Mouse (Mus musculus) hindbrain, embryonic 13.5 days (tissue): ENCODE data around the gene Poglut1. TPM values are rescaled to one million over a fixed set of nuclear protein-coding genes. Genes with fewer than 3 reads are reported as not detected.

Experiments
- ATAC-seq: fragments of 200-750 bp; cut with Nextera tagmentation; 2 replicates; pipeline ENCODE4 v1.8.0; 2017; ENCODE audit warnings: moderate TSS enrichment; ENCODE audit not compliant: low FRiP score
- H3K27ac ChIP-seq: fragments of 300-500 bp; sonication (generic); 2 replicates; pipeline ENCODE4 v1.5.1; 2015; ENCODE audit warnings: inconsistent platforms, mild to moderate bottlenecking, moderate library complexity
- H3K27me3 ChIP-seq: fragments of 300-500 bp; sonication (generic); 2 replicates; pipeline ENCODE4 v1.6.1; 2015; ENCODE audit warnings: mild to moderate bottlenecking, inconsistent platforms
- H3K36me3 ChIP-seq: fragments of 300-500 bp; sonication (generic); 2 replicates; pipeline ENCODE4 v1.6.1; 2015; ENCODE audit warnings: mild to moderate bottlenecking, inconsistent platforms
- H3K4me1 ChIP-seq: fragments of 300-500 bp; sonication (generic); replicated peaks from 2 replicates; pipeline ENCODE4 v1.6.1; 2015; ENCODE audit warnings: inconsistent platforms
- H3K4me2 ChIP-seq: fragments of 300-500 bp; sonication (generic); 2 replicates; pipeline ENCODE4 v1.6.1; 2015; ENCODE audit warnings: inconsistent platforms, mild to moderate bottlenecking, moderate library complexity
- H3K4me3 ChIP-seq: fragments of 300-500 bp; sonication (generic); 2 replicates; pipeline ENCODE4 v1.5.1; 2015; ENCODE audit warnings: mild to moderate bottlenecking, inconsistent platforms
- H3K9ac ChIP-seq: fragments of 300-500 bp; sonication (generic); 2 replicates; pipeline ENCODE4 v1.6.1; 2015; ENCODE audit warnings: mild to moderate bottlenecking, inconsistent platforms
- H3K9me3 ChIP-seq: fragments of 300-500 bp; sonication (generic); 2 replicates; pipeline ENCODE4 v1.6.1; 2016; ENCODE audit warnings: inconsistent platforms
- WGBS: fragments of 180-500 bp; shearing (Covaris S2); methylation state at CpG from one replicate; pipeline ENCODE4 v1.1.7; 2015; 5-methylcytosine and 5-hydroxymethylcytosine counted together
- polyA plus RNA-seq: library from polyadenylated mRNA; unstranded; fragments of >200 nt; fragmentation: Nextera tagmentation; extraction: Ambion mirVana; gene quantifications from 2 replicates; pipeline ENCODE4 v1.2.1, GENCODE M21; 2015

Gene Poglut1
- polyA plus RNA-seq, 1 experiment from 2014 or later: 62.0 TPM

DNA sequence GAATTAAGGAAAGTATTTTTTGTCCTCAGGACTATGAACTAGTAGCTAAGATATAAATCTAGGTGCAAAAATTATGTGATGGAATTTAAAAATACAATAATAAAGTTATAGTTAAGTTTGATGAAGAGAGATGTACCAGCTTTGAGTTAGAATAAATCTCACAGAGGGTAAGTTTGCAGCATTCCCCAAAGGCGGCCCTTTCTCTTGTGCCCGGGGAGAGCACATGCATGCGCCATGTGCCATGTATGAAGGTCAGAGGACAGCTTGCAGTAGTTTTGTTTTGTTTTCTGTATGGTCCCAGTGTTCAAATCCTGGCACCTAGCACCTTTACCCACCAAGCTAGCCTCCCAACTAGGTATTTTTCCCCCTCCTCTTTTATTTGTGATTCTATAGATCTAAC, 21.4 kb upstream of the Poglut1 start:
- H3K4me3 ChIP-seq: no peak overlapping the region
- no peaks in the 10 kb centered on the region for H3K4me1 ChIP-seq
- ATAC-seq: no peak
- 98% methylated on average over 3 of the region's 3 CpGs for WGBS
- H3K27me3 ChIP-seq: no peaks in the 10 kb centered on the region
- peaks cover 72% of the 10 kb centered on the region for H3K36me3 ChIP-seq
- H3K9me3 ChIP-seq: no peaks in the 10 kb centered on the region
- H3K27ac ChIP-seq: no peak overlapping the region
- no peak overlapping the region for H3K9ac ChIP-seq
- no peak overlapping the region for H3K4me2 ChIP-seq

DNA sequence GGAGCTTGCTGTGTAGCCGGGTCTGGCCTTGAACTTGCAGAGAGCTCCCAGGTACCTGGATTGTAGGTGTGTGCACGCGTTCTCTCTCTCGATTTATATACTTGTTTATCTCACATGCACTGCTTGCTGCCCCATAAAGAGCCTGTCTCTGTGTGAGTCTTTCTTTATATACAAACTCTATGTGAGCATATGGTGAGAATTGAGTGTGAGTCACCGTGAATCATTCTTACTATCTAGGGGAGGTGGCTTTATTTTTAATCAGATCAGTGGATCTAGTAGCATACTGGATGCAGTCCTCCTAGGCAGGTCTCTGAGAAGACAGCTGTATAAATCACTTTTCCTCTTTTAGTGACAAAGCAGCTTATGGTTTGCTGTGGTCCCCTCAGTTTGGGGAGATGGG, 18.1 kb upstream of the Poglut1 start:
- H3K9ac ChIP-seq: no peak overlapping the region
- no peaks in the 10 kb centered on the region for H3K27me3 ChIP-seq
- over 99% methylated on average over 5 of the region's 5 CpGs for WGBS
- H3K27ac ChIP-seq: no peak overlapping the region
- ATAC-seq: no peak
- H3K4me2 ChIP-seq: no peak overlapping the region
- H3K9me3 ChIP-seq: no peaks in the 10 kb centered on the region
- H3K4me3 ChIP-seq: no peak overlapping the region
- peaks cover 68% of the 10 kb centered on the region for H3K36me3 ChIP-seq
- peaks cover 24% of the 10 kb centered on the region for H3K4me1 ChIP-seq

DNA sequence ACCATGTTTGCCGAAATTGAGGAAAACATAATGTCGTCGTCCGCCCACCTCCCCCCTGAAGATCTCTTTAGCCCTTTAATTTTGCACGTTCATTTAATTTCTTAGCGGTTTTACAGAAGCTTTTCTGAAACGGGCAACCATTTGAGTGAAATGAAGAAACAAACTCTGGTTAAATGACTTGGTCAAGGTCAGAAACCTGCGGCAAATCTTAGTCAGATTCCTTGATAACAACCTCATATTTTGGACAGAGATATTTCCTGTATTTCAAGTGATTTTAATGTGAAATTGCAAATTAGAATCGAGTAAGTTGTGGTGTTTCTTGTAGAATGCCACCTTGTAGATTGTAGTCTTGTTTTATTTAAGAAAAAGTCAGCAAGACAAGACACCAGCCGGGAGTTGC, 13.5 kb upstream of the Poglut1 start:
- H3K4me2 ChIP-seq: peak overlapping the region; percentile 82
- H3K27me3 ChIP-seq: peaks cover 15% of the 10 kb centered on the region
- peak overlapping the region; percentile 92 for H3K4me3 ChIP-seq
- ATAC-seq: no peak
- peak overlapping the region; percentile 89 for H3K9ac ChIP-seq
- no peak overlapping the region for H3K27ac ChIP-seq
- 40% methylated on average over 10 of the region's 10 CpGs for WGBS
- no peaks in the 10 kb centered on the region for H3K9me3 ChIP-seq
- H3K36me3 ChIP-seq: peaks cover 31% of the 10 kb centered on the region
- peaks cover 25% of the 10 kb centered on the region for H3K4me1 ChIP-seq

DNA sequence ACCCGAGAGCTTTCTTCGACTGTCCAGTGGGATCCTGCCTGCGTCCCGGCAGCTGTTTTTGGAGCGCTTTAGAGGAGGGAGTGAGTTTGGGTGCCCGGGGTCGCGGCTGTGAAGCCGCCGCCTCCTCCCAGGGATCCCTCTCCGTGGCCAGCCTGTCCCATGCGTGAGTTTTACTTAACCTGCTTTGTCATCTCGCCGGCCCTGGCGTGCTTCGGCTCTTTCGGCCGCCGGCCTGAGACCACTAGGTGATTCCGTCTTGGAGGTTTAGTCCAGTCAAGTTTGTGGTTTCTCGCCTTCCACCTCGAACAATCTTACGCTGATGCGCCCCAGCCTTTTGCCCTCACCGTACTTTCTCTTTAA, 12.9 kb upstream of the Poglut1 start:
- H3K9me3 ChIP-seq: no peaks in the 10 kb centered on the region
- H3K27ac ChIP-seq: peak overlapping the region; percentile 81
- H3K27me3 ChIP-seq: peaks cover 18% of the 10 kb centered on the region
- peaks cover 25% of the 10 kb centered on the region for H3K4me1 ChIP-seq
- peaks cover 25% of the 10 kb centered on the region for H3K36me3 ChIP-seq
- ATAC-seq: no peak; the same call in none of the 2 replicates
- peak overlapping the region; percentile 92 for H3K4me3 ChIP-seq
- 0% methylated on average over 25 of the region's 25 CpGs for WGBS
- peak overlapping the region; percentile 89 for H3K9ac ChIP-seq
- peak overlapping the region; percentile 82 for H3K4me2 ChIP-seq

DNA sequence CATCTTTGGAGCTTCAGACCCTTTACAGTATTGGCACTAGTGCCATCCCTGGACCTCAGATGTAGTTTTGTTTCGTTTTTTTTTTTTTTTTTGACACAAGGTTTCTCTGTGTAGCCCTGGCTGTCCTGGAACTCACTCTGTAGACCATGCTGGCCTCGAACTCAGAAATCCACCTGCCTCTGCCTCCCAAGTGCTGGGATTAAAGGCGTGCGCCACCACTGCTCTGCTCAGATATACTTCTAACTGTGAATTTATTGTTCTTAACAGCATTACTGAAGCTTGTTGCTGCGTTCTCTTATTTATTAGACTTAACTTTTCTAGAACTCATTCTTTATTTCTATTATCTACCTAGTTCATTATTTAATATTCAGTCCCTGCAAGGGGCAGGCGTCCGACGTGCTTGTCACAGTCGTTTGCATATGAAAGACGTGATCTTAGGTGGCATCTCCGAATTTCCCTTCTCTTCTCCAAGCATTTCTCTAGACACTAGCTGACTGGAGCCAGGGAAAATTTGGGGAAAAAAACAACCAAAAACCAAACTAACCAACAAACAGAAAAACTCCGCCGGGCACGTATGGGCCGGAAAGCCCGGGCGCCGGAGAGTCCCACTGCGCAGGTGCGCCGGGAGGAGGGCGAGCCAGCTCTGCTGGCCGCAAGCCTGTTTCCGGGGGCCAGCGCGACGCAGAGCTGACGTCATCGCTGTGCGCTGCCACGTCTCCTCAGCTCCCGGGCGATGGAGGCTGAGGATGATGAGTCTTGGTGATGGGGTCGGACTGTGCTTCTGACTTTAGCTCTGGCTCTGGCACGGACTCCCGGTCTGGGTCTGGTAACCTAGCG, 12.3 kb upstream of the Poglut1 start:
- Histone ChIP-seq H3K27me3 (peaks cover 18% of the 10 kb centered on the region), H3K4me2 (peak overlapping the region; percentile 82), H3K36me3 (peaks cover 21% of the 10 kb centered on the region), H3K4me3 (peak overlapping the region; percentile 92), H3K4me1 (peaks cover 25% of the 10 kb centered on the region), H3K9me3 (no peaks in the 10 kb centered on the region), H3K9ac (peak overlapping the region; percentile 89), H3K27ac (peak overlapping the region; percentile 81)
- peak; percentile 97 for ATAC-seq
- WGBS: 8% methylated on average over 37 of the region's 37 CpGs

DNA sequence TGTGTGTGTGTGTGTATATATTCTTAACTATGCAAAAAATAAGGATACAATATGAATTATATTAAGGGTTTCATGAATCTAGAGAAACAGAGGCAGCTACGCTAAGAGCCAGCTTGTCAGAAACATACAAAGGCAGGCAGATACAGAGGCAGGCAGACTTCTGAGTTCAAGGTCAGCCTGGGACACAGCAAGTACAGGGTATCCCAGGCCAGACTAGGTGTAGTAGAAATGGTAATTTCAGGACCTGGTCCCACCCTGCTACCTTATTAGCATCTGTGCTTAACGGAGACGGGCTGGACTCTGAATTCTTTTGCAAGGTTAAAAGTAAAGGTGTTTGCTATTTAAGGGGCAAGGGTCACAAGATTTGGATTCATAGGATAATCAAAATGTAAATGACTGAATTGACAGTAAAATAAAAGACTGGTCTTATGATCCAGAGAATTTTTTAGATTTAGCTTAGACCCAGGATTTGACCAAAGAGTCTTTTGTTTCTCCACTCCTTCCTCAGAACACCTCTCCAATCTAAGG, 8.2 kb upstream of the Poglut1 start, which contains the start of gene Tmem39a:
Tmem39a (plus strand) TSS at position 478 of the 528 bp plus-strand sequence.
- no peak for ATAC-seq
- Histone ChIP-seq H3K36me3 (no peaks in the 10 kb centered on the region), H3K27ac (no peak within 1 kb of the TSS), H3K4me1 (peaks cover 2% of the 10 kb centered on the region; the same call in 1 of the 2 replicates), H3K4me3 (no peak within 1 kb of the TSS), H3K9ac (no peak within 1 kb of the TSS), H3K9me3 (no peaks in the 10 kb centered on the region), H3K4me2 (no peak within 1 kb of the TSS), H3K27me3 (peaks cover 42% of the 10 kb centered on the region)
- 70% methylated on average over 3 of the region's 3 CpGs for WGBS

DNA sequence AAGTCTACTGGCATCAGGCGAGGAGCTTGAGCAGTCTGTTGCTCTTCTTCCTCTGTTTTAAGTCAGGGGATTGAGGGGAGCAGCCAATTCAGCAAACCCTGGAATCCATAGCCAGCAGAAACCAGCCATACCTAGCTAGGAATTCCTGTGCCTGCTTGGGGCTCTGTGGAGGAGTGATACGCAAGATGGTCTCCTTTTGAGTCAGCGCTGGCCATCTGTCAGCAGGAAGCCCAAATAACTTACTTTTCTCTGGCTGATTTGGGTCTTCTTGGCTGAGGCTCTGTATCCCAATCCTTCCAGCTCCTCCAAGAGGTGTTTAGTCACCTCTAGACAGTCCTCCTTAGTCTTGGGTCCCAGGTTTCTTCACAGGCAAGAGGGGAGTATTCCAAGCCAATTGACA, 5.9 kb upstream of the Poglut1 start:
- H3K4me2 ChIP-seq: no peak overlapping the region
- H3K4me1 ChIP-seq: no peaks in the 10 kb centered on the region
- H3K9ac ChIP-seq: no peak overlapping the region
- peaks cover 59% of the 10 kb centered on the region for H3K27me3 ChIP-seq
- no peak for ATAC-seq
- no peaks in the 10 kb centered on the region for H3K36me3 ChIP-seq
- no peaks in the 10 kb centered on the region for H3K9me3 ChIP-seq
- no peak overlapping the region for H3K4me3 ChIP-seq
- no peak overlapping the region for H3K27ac ChIP-seq
- WGBS: 81% methylated on average over 3 of the region's 3 CpGs

DNA sequence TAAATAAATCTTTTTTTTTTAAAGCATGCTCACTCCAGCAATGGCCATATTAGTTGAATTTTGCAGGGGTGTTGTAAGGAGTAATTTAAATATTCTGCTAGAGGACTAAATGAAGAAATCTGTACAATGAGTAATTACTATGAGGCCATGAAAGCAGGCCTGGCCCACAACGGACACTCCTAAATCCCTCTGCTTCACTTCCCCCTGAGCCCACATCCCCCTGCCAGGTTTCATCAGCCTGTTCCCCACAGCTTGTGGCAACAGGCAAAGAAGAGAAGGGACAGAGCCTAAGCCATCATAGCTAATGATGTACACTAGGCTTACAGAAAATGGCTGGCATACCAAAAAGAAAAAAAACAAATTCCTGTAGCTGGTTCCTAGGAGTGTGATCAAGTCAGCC, 2.1 kb downstream of the Poglut1 start:
- H3K27me3 ChIP-seq: peaks cover 14% of the 10 kb centered on the region
- no peak overlapping the region for H3K27ac ChIP-seq
- H3K9ac ChIP-seq: peak overlapping the region; percentile 95; the same call in 1 of the 2 replicates
- 100% methylated on average over 1 of the region's 1 CpGs for WGBS
- peak overlapping the region; percentile 77 for H3K4me2 ChIP-seq
- ATAC-seq: no peak
- peaks cover 22% of the 10 kb centered on the region for H3K4me1 ChIP-seq
- no peaks in the 10 kb centered on the region for H3K9me3 ChIP-seq
- peak overlapping the region; percentile 86 for H3K4me3 ChIP-seq
- peaks cover 36% of the 10 kb centered on the region for H3K36me3 ChIP-seq

DNA sequence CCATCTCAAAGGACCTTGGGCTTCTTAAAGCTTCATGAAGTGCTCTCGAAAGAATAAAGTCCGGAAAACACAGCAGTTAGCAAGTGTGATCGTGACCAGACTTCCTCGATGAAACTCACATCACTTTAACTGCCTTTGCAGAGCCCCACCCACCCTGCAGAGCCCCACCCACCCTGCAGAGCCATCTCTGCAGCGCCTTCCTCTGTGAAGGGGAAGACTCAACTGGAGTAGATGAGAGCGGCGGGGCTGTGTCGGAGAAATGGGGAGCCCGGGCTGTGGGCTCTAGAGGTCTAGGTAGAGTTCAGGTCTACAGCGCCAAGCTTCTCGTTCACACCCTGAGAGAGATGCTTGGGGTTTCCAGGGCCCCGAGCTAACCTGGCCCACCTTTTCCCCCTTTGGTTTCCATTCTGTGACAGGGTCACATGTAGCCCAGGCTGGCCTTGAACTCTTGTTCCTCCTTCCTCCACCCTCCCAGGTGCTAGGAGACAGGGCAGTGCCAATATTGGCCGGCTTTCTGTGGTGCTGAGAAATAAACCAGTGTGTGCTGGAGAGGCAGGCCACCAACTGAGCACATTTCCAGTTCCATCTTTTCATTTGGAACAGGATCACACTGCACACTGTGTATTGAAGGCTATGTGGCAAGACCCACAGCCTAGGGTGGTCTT, 11.2 kb downstream of the Poglut1 start:
- H3K4me3 ChIP-seq: no peak overlapping the region
- WGBS: 90% methylated on average over 13 of the region's 13 CpGs
- H3K4me2 ChIP-seq: no peak overlapping the region
- no peaks in the 10 kb centered on the region for H3K4me1 ChIP-seq
- H3K9me3 ChIP-seq: no peaks in the 10 kb centered on the region
- no peak overlapping the region for H3K9ac ChIP-seq
- H3K27me3 ChIP-seq: no peaks in the 10 kb centered on the region
- H3K27ac ChIP-seq: no peak overlapping the region
- peaks cover 91% of the 10 kb centered on the region for H3K36me3 ChIP-seq
- no peak for ATAC-seq

DNA sequence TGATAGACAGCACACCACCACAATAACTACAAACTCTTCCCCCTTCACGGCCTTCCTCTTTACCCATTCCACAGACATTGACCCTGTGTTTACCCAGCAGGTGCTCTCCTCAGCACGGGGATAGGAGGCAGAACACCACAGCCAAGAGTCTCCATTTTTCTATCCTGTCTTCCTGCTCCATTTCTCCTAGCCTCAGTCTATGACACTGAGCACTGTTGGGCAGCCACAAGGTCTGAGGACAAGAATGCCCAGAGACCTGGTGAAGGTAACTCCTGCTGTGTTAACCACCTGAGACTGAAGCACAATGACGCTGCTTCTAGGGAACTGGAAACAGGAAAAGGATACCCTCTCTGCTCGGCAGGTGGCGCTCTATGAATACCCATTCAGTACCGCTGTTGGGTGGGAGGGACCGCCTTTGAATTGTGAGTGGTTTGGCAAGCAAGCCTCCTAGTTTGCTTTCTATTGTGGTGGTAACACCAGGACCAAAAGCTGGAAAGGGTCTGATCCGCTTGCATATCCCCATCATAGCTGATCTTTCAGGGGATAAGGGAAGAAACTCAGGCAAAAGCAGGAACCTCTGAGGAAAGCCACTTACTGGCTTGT, 13.4 kb downstream of the Poglut1 start:
- no peaks in the 10 kb centered on the region for H3K27me3 ChIP-seq
- ATAC-seq: no peak
- peaks cover 93% of the 10 kb centered on the region for H3K36me3 ChIP-seq
- H3K4me1 ChIP-seq: no peaks in the 10 kb centered on the region
- no peaks in the 10 kb centered on the region for H3K9me3 ChIP-seq
- no peak overlapping the region for H3K27ac ChIP-seq
- 42% methylated on average over 8 of the region's 8 CpGs for WGBS
- no peak overlapping the region for H3K4me2 ChIP-seq
- H3K9ac ChIP-seq: no peak overlapping the region
- no peak overlapping the region for H3K4me3 ChIP-seq

DNA sequence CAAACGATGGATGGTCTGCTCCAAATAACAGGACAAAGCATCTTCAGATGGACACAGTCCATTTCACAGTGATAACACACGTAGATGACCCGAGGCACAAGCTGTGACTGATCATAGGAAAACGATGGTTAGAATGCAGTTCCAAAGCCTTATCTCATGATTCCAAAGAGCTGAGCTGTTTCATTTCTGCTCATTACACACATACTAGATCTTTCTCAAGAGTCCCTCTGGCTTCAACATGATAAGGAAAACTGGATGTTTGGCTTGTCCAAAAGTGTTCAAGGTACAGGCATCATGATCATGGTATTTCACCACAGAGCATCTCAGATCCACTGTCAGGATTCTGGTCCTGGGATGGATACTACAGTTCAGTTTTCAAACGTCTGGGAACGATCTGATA, 23.8 kb downstream of the Poglut1 start:
- Histone ChIP-seq H3K4me3 (no peak overlapping the region), H3K4me1 (peaks cover 15% of the 10 kb centered on the region), H3K4me2 (no peak overlapping the region), H3K9ac (no peak overlapping the region), H3K9me3 (no peaks in the 10 kb centered on the region), H3K36me3 (peaks cover 66% of the 10 kb centered on the region), H3K27ac (no peak overlapping the region), H3K27me3 (no peaks in the 10 kb centered on the region)
- WGBS: 91% methylated on average over 6 of the region's 6 CpGs
- ATAC-seq: no peak
